Mouse (Mus musculus): Measurements from ENCODE around the gene Gm20388.

GRCm38 (mm10) chr8:122968145-122968544 is 3057.5 kb downstream of the Gm20388 start:
- TF ChIP-seq CHD2 (IDR thresholded peaks at IDR 0.05; ENCODE audit: low read depth, low read length) (no peak), ZC3H11A (IDR thresholded peaks at IDR 0.05; ENCODE audit: borderline replicate concordance, low read depth, low read length) (no peak), MAFK (IDR thresholded peaks at IDR 0.05; ENCODE audit: insufficient read depth, low read depth, low read length) (peak; percentile 64; the same call in 1 of the 2 replicates), HCFC1 (IDR thresholded peaks at IDR 0.05; ENCODE audit: borderline replicate concordance, insufficient read depth, low read length) (no peak)
